Mouse (Mus musculus): ENCODE data around the gene Gm3238.

DNA sequence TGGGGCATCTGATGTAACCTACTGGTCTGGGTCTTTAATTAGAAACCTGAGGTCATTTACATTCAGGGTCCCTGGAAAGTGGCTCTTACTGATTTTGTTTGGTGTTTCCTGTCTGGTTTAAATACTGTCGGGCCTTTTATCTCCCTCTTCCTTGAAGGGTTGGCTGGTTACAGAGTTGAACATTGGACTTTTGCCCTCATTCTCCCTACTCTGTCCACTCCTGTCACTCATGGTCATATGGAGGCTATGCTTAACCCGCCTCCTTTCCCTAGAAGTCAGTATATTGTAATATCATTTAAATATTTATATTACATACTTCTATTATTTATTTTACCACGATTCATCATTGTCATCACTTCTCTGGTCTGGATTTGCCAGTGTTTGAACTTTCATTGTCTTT, 33.0 kb upstream of the Gm3238 start:
- TF ChIP-seq TCF12 (IDR thresholded peaks at IDR 0.05; ENCODE audit: low read depth, low read length) (no peak), POLR2A (IDR thresholded peaks at IDR 0.05; ENCODE audit: low read depth, low read length) (no peak), SMC3 (IDR thresholded peaks at IDR 0.05; ENCODE audit: low read depth, low read length) (no peak), CTCF (conservative IDR thresholded peaks at IDR 0.05 in 1 of 2, IDR thresholded peaks at IDR 0.05 in 1 of 2; ENCODE audit: low read depth in 2 of 2, low read length in 2 of 2) (no peak), MAFK (IDR thresholded peaks at IDR 0.05; ENCODE audit: insufficient replicate concordance, low read length) (no peak), GABPA (IDR thresholded peaks at IDR 0.05; ENCODE audit: insufficient replicate concordance, low read depth, low read length) (no peak), EP300 (IDR thresholded peaks at IDR 0.05; ENCODE audit: low read length) (no peak), E2F4 (IDR thresholded peaks at IDR 0.05; ENCODE audit: insufficient replicate concordance, low read depth, low read length) (no peak), CHD2 (IDR thresholded peaks at IDR 0.05; ENCODE audit: low read length) (no peak), USF2 (conservative IDR thresholded peaks at IDR 0.05; ENCODE audit: low read depth, low read length) (no peak), HCFC1 (IDR thresholded peaks at IDR 0.05; ENCODE audit: low read depth, low read length) (no peak), SIN3A (IDR thresholded peaks at IDR 0.05; ENCODE audit: low read length) (no peak)

Measured in CH12.LX (cell line).